Mouse (Mus musculus) CH12.LX (cell line): ENCODE results near the gene Fastkd5. TPM values are rescaled to one million over a fixed set of nuclear protein-coding genes. Genes with fewer than 3 reads are reported as not detected.

ENCODE experiments used
- DNase-seq: peaks from one replicate; pipeline ENCODE4 v3.0.0-alpha.2; 2013; ENCODE audit errors: extremely low read depth
- H3K27ac ChIP-seq: 2 replicates; pipeline ENCODE4 v1.5.1; 2012; ENCODE audit warnings: low read depth, mild to moderate bottlenecking, control low read depth, moderate library complexity; ENCODE audit not compliant: insufficient read depth
- H3K27me3 ChIP-seq: replicated peaks from 2 replicates; pipeline ENCODE3; 2012; ENCODE audit warnings: inconsistent platforms
- H3K36me3 ChIP-seq, 2 experiments: replicated peaks in 1 of 2; 2 replicates each; pipeline versions ENCODE3 to v1.6.1; 2012; ENCODE audit warnings: inconsistent platforms in 1 of 2, low read length in 1 of 2, mild to moderate bottlenecking in 1 of 2, mixed read lengths in 1 of 2, moderate library complexity in 1 of 2; ENCODE audit not compliant: control insufficient read depth in 1 of 2, insufficient read depth in 1 of 2
- H3K4me1 ChIP-seq, 2 experiments: 2 replicates each; pipeline ENCODE4 v1.6.1; 2012; ENCODE audit warnings: inconsistent platforms in 1 of 2, moderate library complexity in 1 of 2; ENCODE audit not compliant: insufficient read depth in 2 of 2, control insufficient read depth in 1 of 2
- H3K4me2 ChIP-seq: 2 replicates; pipeline ENCODE4 v1.6.1; 2012; ENCODE audit warnings: low read depth, mild to moderate bottlenecking, control low read depth; ENCODE audit not compliant: poor library complexity, insufficient read depth, severe bottlenecking
- H3K4me3 ChIP-seq, 3 experiments: fragments of 150-350 bp in 1 of 3; sonication (generic) in 1 of 3; replicated peaks in 1 of 3; 2 replicates each; pipeline versions ENCODE3 to v1.5.1; 2011 to 2012; ENCODE audit warnings: low read depth in 2 of 3, low read length in 2 of 3, mild to moderate bottlenecking in 2 of 3, moderate library complexity in 2 of 3, control low read depth in 1 of 3, improper control_type of control experiment in 1 of 3, inconsistent platforms in 1 of 3, mixed read lengths in 1 of 3; ENCODE audit not compliant: poor library complexity in 1 of 3
- H3K79me2 ChIP-seq: replicated peaks from 2 replicates; pipeline ENCODE4 v1.6.1; 2012; ENCODE audit warnings: mild to moderate bottlenecking, moderate library complexity; ENCODE audit not compliant: control insufficient read depth, poor library complexity, insufficient read depth, severe bottlenecking; ENCODE audit errors: extremely low read depth
- H3K9ac ChIP-seq: 2 replicates; pipeline ENCODE4 v1.6.1; 2012; ENCODE audit warnings: low read depth, mild to moderate bottlenecking, control low read depth, moderate library complexity; ENCODE audit not compliant: insufficient read depth
- H3K9me3 ChIP-seq: replicated peaks from 2 replicates; pipeline ENCODE3; 2012; ENCODE audit warnings: low read length, inconsistent platforms, mixed read lengths
- BHLHE40 ChIP-seq: IDR thresholded peaks from 2 replicates; pipeline ENCODE4 v1.6.1; 2011; ENCODE audit warnings: mild to moderate bottlenecking, low read depth, low read length, improper control_type of control experiment
- CHD1 ChIP-seq: IDR thresholded peaks from 2 replicates; pipeline ENCODE4 v1.6.1; 2012; ENCODE audit warnings: low read depth, low read length, improper control_type of control experiment, inconsistent platforms
- CHD2 ChIP-seq: IDR thresholded peaks from 2 replicates; pipeline ENCODE4 v1.6.1; 2011; ENCODE audit warnings: low read length, improper control_type of control experiment
- E2F4 ChIP-seq: IDR thresholded peaks from 2 replicates; pipeline ENCODE4 v1.6.1; 2011; ENCODE audit warnings: low read depth, low read length, improper control_type of control experiment; ENCODE audit not compliant: insufficient replicate concordance
- ELF1 ChIP-seq: IDR thresholded peaks from 2 replicates; pipeline ENCODE4 v1.6.1; 2014; ENCODE audit warnings: low read depth, mild to moderate bottlenecking, inconsistent platforms, low read length, improper control_type of control experiment
- GABPA ChIP-seq: IDR thresholded peaks from 2 replicates; pipeline ENCODE4 v1.6.1; 2012; ENCODE audit warnings: low read depth, low read length, improper control_type of control experiment, inconsistent platforms; ENCODE audit not compliant: insufficient replicate concordance
- HCFC1 ChIP-seq: IDR thresholded peaks from 2 replicates; pipeline ENCODE4 v1.6.1; 2012; ENCODE audit warnings: low read depth, mild to moderate bottlenecking, inconsistent platforms, low read length, improper control_type of control experiment
- IRF4 ChIP-seq: IDR thresholded peaks from 2 replicates; pipeline ENCODE4 v1.6.1; 2014; ENCODE audit warnings: low read depth, mild to moderate bottlenecking, inconsistent platforms, low read length, improper control_type of control experiment
- JUN ChIP-seq: IDR thresholded peaks from 2 replicates; pipeline ENCODE4 v1.6.1; 2011; ENCODE audit warnings: low read depth, mild to moderate bottlenecking, low read length, improper control_type of control experiment, moderate library complexity; ENCODE audit not compliant: insufficient read depth
- KAT2A ChIP-seq: IDR thresholded peaks from 2 replicates; pipeline ENCODE4 v1.6.1; 2012; ENCODE audit warnings: low read length, improper control_type of control experiment, inconsistent platforms; ENCODE audit not compliant: insufficient replicate concordance
- MEF2A ChIP-seq: IDR thresholded peaks from 2 replicates; pipeline ENCODE4 v1.6.1; 2014; ENCODE audit warnings: low read depth, mild to moderate bottlenecking, inconsistent platforms, low read length, improper control_type of control experiment, borderline replicate concordance
- MXI1 ChIP-seq: IDR thresholded peaks from 2 replicates; pipeline ENCODE4 v1.6.1; 2011; ENCODE audit warnings: mild to moderate bottlenecking, low read depth, low read length, improper control_type of control experiment
- MYC ChIP-seq: IDR thresholded peaks from 2 replicates; pipeline ENCODE4 v1.6.1; 2011; ENCODE audit warnings: low read depth, mild to moderate bottlenecking, improper control_type of control experiment, low read length
- PAX5 ChIP-seq: IDR thresholded peaks from 2 replicates; pipeline ENCODE4 v1.6.1; 2012; ENCODE audit warnings: low read length, inconsistent platforms, mixed read lengths
- POLR2A ChIP-seq: IDR thresholded peaks from 2 replicates; pipeline ENCODE4 v1.6.1; 2011; ENCODE audit warnings: low read depth, mild to moderate bottlenecking, improper control_type of control experiment, low read length
- POLR2AphosphoS2 ChIP-seq: IDR thresholded peaks from 2 replicates; pipeline ENCODE4 v1.6.1; 2011; ENCODE audit warnings: low read depth, low read length, improper control_type of control experiment
- RAD21 ChIP-seq: IDR thresholded peaks from 2 replicates; pipeline ENCODE4 v1.6.1; 2011; ENCODE audit warnings: low read depth, mild to moderate bottlenecking, low read length, improper control_type of control experiment, moderate library complexity
- SIN3A ChIP-seq: IDR thresholded peaks from 2 replicates; pipeline ENCODE4 v1.6.1; 2012; ENCODE audit warnings: low read length, improper control_type of control experiment, inconsistent platforms
- SMC3 ChIP-seq: IDR thresholded peaks from 2 replicates; pipeline ENCODE4 v1.6.1; 2011; ENCODE audit warnings: low read depth, low read length, improper control_type of control experiment
- TBP ChIP-seq: conservative IDR thresholded peaks from 2 replicates; pipeline ENCODE4 v1.6.1; 2011; ENCODE audit warnings: low read depth, low read length, improper control_type of control experiment
- ZMIZ1 ChIP-seq: IDR thresholded peaks from 2 replicates; pipeline ENCODE4 v1.6.1; 2012; ENCODE audit warnings: low read depth, mild to moderate bottlenecking, inconsistent platforms, low read length, improper control_type of control experiment
- ZNF384 ChIP-seq: IDR thresholded peaks from 2 replicates; pipeline ENCODE4 v1.6.1; 2012; ENCODE audit warnings: low read depth, low read length, improper control_type of control experiment, inconsistent platforms
- dilution Hi-C: fragments of 300-500 bp; cut with MboI; formaldehyde crosslinking; loops from 2 replicates; pipeline ENCODE4 v1.14.3; 2020; ENCODE audit warnings: low sequenced_read_pairs; ENCODE audit not compliant: extremely low pct_unique_long_range_greater_than_20kb, extremely low pct_ligation_motif_present
- in situ Hi-C: fragments of 300-500 bp; cut with MboI; formaldehyde crosslinking; loops from 3 replicates; pipeline ENCODE4 v1.14.3; 2019; ENCODE audit warnings: low sequenced_read_pairs, low pct_ligation_motif_present, low pct_unique_long_range_greater_than_20kb, mixed read lengths
- polyA plus RNA-seq: library from polyadenylated mRNA; unstranded; fragments of >175 nt; gene quantifications from 2 replicates; pipeline ENCODE4 v1.2.1, GENCODE M21; 2012; ENCODE audit warnings: low read depth; ENCODE audit not compliant: insufficient read length
- total RNA-seq, 2 experiments: library from RNA; depleted of rRNA; stranded (reverse); fragments of 300-350 nt in 1 of 2; fragments of >200 nt in 1 of 2; gene quantifications; 2 replicates each; pipeline ENCODE4 v1.2.3; 2012 to 2014

Fastkd5 gene
- total and polyA plus RNA-seq, 3 experiments: 6.0 to 14.8 (median 9.1) TPM

DNA sequence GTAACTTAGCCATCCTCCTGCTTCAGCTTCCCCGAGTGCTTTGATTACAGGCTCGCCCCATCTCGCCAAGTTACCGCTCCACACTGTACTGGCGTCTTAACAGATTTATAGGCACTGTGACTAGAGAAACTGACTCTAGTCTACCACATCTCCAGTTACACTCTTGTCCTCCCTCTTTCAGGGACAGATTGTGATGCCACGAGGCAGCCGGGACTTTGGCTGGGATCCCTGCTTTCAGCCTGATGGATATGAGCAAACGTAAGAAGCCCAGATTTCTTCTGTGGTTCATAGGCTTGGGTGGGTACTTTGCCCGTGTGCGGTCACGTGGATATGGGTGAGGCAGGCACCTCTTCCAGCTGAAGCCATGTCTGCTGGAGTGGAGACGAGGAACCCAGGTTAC, 49.3 kb upstream of the Fastkd5 start:
- TF ChIP-seq BHLHE40: no peak
- no peak for TF ChIP-seq SMC3
- TF ChIP-seq MXI1: no peak
- TF ChIP-seq ZNF384: no peak
- no peak for TF ChIP-seq POLR2AphosphoS2
- no peak for TF ChIP-seq TBP
- TF ChIP-seq CHD2: no peak
- no peak for TF ChIP-seq E2F4
- TF ChIP-seq POLR2A: no peak
- no peak for TF ChIP-seq ZMIZ1
- no peak for TF ChIP-seq SIN3A
- in situ Hi-C loops (no loop called here), dilution Hi-C loops (no loop called here)
- Histone ChIP-seq H3K9me3 (no peaks in the 10 kb centered on the region), H3K4me3 (no peak overlapping the region), H3K79me2 (no peaks in the 10 kb centered on the region; the same call in 1 of the 2 replicates), H3K36me3 (peaks cover 85 to 93% of the 10 kb centered on the region in 2 experiments), H3K9ac (no peak overlapping the region), H3K27me3 (no peaks in the 10 kb centered on the region), H3K27ac (no peak overlapping the region), H3K4me1 (peaks cover 0 to 13% of the 10 kb centered on the region in 2 experiments; a peak in 2 of 4 replicates), H3K4me2 (no peak overlapping the region)
- DNase-seq: no peak

DNA sequence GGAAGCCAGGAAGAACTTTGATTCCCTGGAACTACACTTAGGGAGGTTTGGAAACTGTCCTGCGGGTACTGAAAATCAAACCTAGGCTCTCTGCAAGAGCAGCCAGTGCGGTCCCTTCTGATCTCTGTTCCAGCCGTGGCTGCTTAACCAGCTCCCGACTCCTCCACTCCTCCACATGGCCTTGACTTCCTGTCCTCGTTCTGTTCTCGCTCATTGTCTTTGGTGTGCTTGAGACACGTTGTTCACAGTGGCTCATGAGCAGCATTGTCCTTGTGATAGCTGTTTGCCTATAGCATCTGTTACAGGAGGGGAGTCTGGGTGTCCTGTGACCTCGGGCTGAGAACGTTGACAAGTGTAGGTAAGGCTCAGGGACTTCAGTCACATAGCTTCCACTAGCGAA, 47.4 kb upstream of the Fastkd5 start:
- peaks cover 91 to 92% of the 10 kb centered on the region in 2 experiments for H3K36me3 ChIP-seq
- dilution Hi-C loops: no loop called here
- H3K4me1 ChIP-seq: peaks cover 0 to 13% of the 10 kb centered on the region in 2 experiments; a peak in 2 of 4 replicates

More for the DNA sequence above, 47.4 kb upstream of the Fastkd5 start:
- no peaks in the 10 kb centered on the region for H3K27me3 ChIP-seq
- H3K4me3 ChIP-seq: no peak overlapping the region
- no peak overlapping the region for H3K27ac ChIP-seq
- no peak overlapping the region for H3K4me2 ChIP-seq
- no peaks in the 10 kb centered on the region for H3K9me3 ChIP-seq
- no peak for TF ChIP-seq CHD1
- no peak for TF ChIP-seq IRF4
- no peak for TF ChIP-seq PAX5
- no peak for TF ChIP-seq POLR2AphosphoS2
- no peak for TF ChIP-seq MYC
- no peak for TF ChIP-seq MXI1
- no peak for TF ChIP-seq HCFC1
- TF ChIP-seq E2F4: no peak
- no peak for TF ChIP-seq RAD21
- TF ChIP-seq MEF2A: no peak
- TF ChIP-seq ELF1: no peak
- no peak for TF ChIP-seq ZMIZ1
- no peak for TF ChIP-seq KAT2A
- no peak for TF ChIP-seq JUN
- TF ChIP-seq SIN3A: no peak
- TF ChIP-seq GABPA: no peak
- H3K9ac ChIP-seq: no peak overlapping the region
- H3K79me2 ChIP-seq: no peaks in the 10 kb centered on the region; the same call in 1 of the 2 replicates
- in situ Hi-C loops: no loop called here
- DNase-seq: no peak
